Mouse (Mus musculus) CH12.LX (cell line): ENCODE results near the gene AU021092. TPM values are rescaled to one million over a fixed set of nuclear protein-coding genes. Genes with fewer than 3 reads are reported as not detected.

Experiments used
- DNase-seq: peaks from one replicate; pipeline ENCODE4 v3.0.0-alpha.2; 2013; ENCODE audit errors: extremely low read depth
- H3K27ac ChIP-seq: 2 replicates; pipeline ENCODE4 v1.5.1; 2012; ENCODE audit warnings: low read depth, mild to moderate bottlenecking, control low read depth, moderate library complexity; ENCODE audit not compliant: insufficient read depth
- H3K27me3 ChIP-seq: replicated peaks from 2 replicates; pipeline ENCODE3; 2012; ENCODE audit warnings: inconsistent platforms
- H3K36me3 ChIP-seq, 2 experiments: replicated peaks in 1 of 2; 2 replicates each; pipeline versions ENCODE3 to v1.6.1; 2012; ENCODE audit warnings: inconsistent platforms in 1 of 2, low read length in 1 of 2, mild to moderate bottlenecking in 1 of 2, mixed read lengths in 1 of 2, moderate library complexity in 1 of 2; ENCODE audit not compliant: control insufficient read depth in 1 of 2, insufficient read depth in 1 of 2
- H3K4me1 ChIP-seq, 2 experiments: 2 replicates each; pipeline ENCODE4 v1.6.1; 2012; ENCODE audit warnings: inconsistent platforms in 1 of 2, moderate library complexity in 1 of 2; ENCODE audit not compliant: insufficient read depth in 2 of 2, control insufficient read depth in 1 of 2
- H3K4me2 ChIP-seq: 2 replicates; pipeline ENCODE4 v1.6.1; 2012; ENCODE audit warnings: low read depth, mild to moderate bottlenecking, control low read depth; ENCODE audit not compliant: poor library complexity, insufficient read depth, severe bottlenecking
- H3K4me3 ChIP-seq, 3 experiments: fragments of 150-350 bp in 1 of 3; sonication (generic) in 1 of 3; replicated peaks in 1 of 3; 2 replicates each; pipeline versions ENCODE3 to v1.5.1; 2011 to 2012; ENCODE audit warnings: low read depth in 2 of 3, low read length in 2 of 3, mild to moderate bottlenecking in 2 of 3, moderate library complexity in 2 of 3, control low read depth in 1 of 3, improper control_type of control experiment in 1 of 3, inconsistent platforms in 1 of 3, mixed read lengths in 1 of 3; ENCODE audit not compliant: poor library complexity in 1 of 3
- H3K79me2 ChIP-seq: replicated peaks from 2 replicates; pipeline ENCODE4 v1.6.1; 2012; ENCODE audit warnings: mild to moderate bottlenecking, moderate library complexity; ENCODE audit not compliant: control insufficient read depth, poor library complexity, insufficient read depth, severe bottlenecking; ENCODE audit errors: extremely low read depth
- H3K9ac ChIP-seq: 2 replicates; pipeline ENCODE4 v1.6.1; 2012; ENCODE audit warnings: low read depth, mild to moderate bottlenecking, control low read depth, moderate library complexity; ENCODE audit not compliant: insufficient read depth
- H3K9me3 ChIP-seq: replicated peaks from 2 replicates; pipeline ENCODE3; 2012; ENCODE audit warnings: low read length, inconsistent platforms, mixed read lengths
- BHLHE40 ChIP-seq: IDR thresholded peaks from 2 replicates; pipeline ENCODE4 v1.6.1; 2011; ENCODE audit warnings: mild to moderate bottlenecking, low read depth, low read length, improper control_type of control experiment
- CHD2 ChIP-seq: IDR thresholded peaks from 2 replicates; pipeline ENCODE4 v1.6.1; 2011; ENCODE audit warnings: low read length, improper control_type of control experiment
- E2F4 ChIP-seq: IDR thresholded peaks from 2 replicates; pipeline ENCODE4 v1.6.1; 2011; ENCODE audit warnings: low read depth, low read length, improper control_type of control experiment; ENCODE audit not compliant: insufficient replicate concordance
- ELF1 ChIP-seq: IDR thresholded peaks from 2 replicates; pipeline ENCODE4 v1.6.1; 2014; ENCODE audit warnings: low read depth, mild to moderate bottlenecking, inconsistent platforms, low read length, improper control_type of control experiment
- EP300 ChIP-seq: IDR thresholded peaks from 2 replicates; pipeline ENCODE4 v1.6.1; 2011; ENCODE audit warnings: low read length, improper control_type of control experiment
- HCFC1 ChIP-seq: IDR thresholded peaks from 2 replicates; pipeline ENCODE4 v1.6.1; 2012; ENCODE audit warnings: low read depth, mild to moderate bottlenecking, inconsistent platforms, low read length, improper control_type of control experiment
- IRF4 ChIP-seq: IDR thresholded peaks from 2 replicates; pipeline ENCODE4 v1.6.1; 2014; ENCODE audit warnings: low read depth, mild to moderate bottlenecking, inconsistent platforms, low read length, improper control_type of control experiment
- MAFK ChIP-seq: IDR thresholded peaks from 2 replicates; pipeline ENCODE4 v1.6.1; 2011; ENCODE audit warnings: low read length, improper control_type of control experiment; ENCODE audit not compliant: insufficient replicate concordance
- MAX ChIP-seq: IDR thresholded peaks from 2 replicates; pipeline ENCODE4 v1.6.1; 2011; ENCODE audit warnings: low read length, improper control_type of control experiment
- MXI1 ChIP-seq: IDR thresholded peaks from 2 replicates; pipeline ENCODE4 v1.6.1; 2011; ENCODE audit warnings: mild to moderate bottlenecking, low read depth, low read length, improper control_type of control experiment
- MYC ChIP-seq: IDR thresholded peaks from 2 replicates; pipeline ENCODE4 v1.6.1; 2011; ENCODE audit warnings: low read depth, mild to moderate bottlenecking, improper control_type of control experiment, low read length
- NELFE ChIP-seq: IDR thresholded peaks from 2 replicates; pipeline ENCODE4 v1.6.1; 2011; ENCODE audit warnings: low read depth, low read length, improper control_type of control experiment
- NRF1 ChIP-seq: IDR thresholded peaks from 2 replicates; pipeline ENCODE4 v1.6.1; 2014; ENCODE audit warnings: low read depth, mild to moderate bottlenecking, inconsistent platforms, low read length, improper control_type of control experiment, moderate library complexity
- PAX5 ChIP-seq: IDR thresholded peaks from 2 replicates; pipeline ENCODE4 v1.6.1; 2012; ENCODE audit warnings: low read length, inconsistent platforms, mixed read lengths
- POLR2AphosphoS2 ChIP-seq: IDR thresholded peaks from 2 replicates; pipeline ENCODE4 v1.6.1; 2011; ENCODE audit warnings: low read depth, low read length, improper control_type of control experiment
- RAD21 ChIP-seq: IDR thresholded peaks from 2 replicates; pipeline ENCODE4 v1.6.1; 2011; ENCODE audit warnings: low read depth, mild to moderate bottlenecking, low read length, improper control_type of control experiment, moderate library complexity
- SMC3 ChIP-seq: IDR thresholded peaks from 2 replicates; pipeline ENCODE4 v1.6.1; 2011; ENCODE audit warnings: low read depth, low read length, improper control_type of control experiment
- TCF12 ChIP-seq: IDR thresholded peaks from 2 replicates; pipeline ENCODE4 v1.6.1; 2014; ENCODE audit warnings: low read depth, mild to moderate bottlenecking, inconsistent platforms, low read length, improper control_type of control experiment
- UBTF ChIP-seq: IDR thresholded peaks from 2 replicates; pipeline ENCODE4 v1.6.1; 2012; ENCODE audit warnings: low read depth, mild to moderate bottlenecking, inconsistent platforms, low read length, improper control_type of control experiment, moderate library complexity
- USF1 ChIP-seq: IDR thresholded peaks from 2 replicates; pipeline ENCODE4 v1.6.1; 2014; ENCODE audit warnings: low read depth, mild to moderate bottlenecking, inconsistent platforms, low read length, improper control_type of control experiment
- USF2 ChIP-seq: conservative IDR thresholded peaks from 2 replicates; pipeline ENCODE4 v1.6.1; 2011; ENCODE audit warnings: low read depth, low read length, improper control_type of control experiment
- ZKSCAN1 ChIP-seq: IDR thresholded peaks from 2 replicates; pipeline ENCODE4 v1.6.1; 2012; ENCODE audit warnings: low read depth, inconsistent platforms, low read length, improper control_type of control experiment, borderline replicate concordance
- ZNF384 ChIP-seq: IDR thresholded peaks from 2 replicates; pipeline ENCODE4 v1.6.1; 2012; ENCODE audit warnings: low read depth, low read length, improper control_type of control experiment, inconsistent platforms
- dilution Hi-C: fragments of 300-500 bp; cut with MboI; formaldehyde crosslinking; loops from 2 replicates; pipeline ENCODE4 v1.14.3; 2020; ENCODE audit warnings: low sequenced_read_pairs; ENCODE audit not compliant: extremely low pct_unique_long_range_greater_than_20kb, extremely low pct_ligation_motif_present
- in situ Hi-C: fragments of 300-500 bp; cut with MboI; formaldehyde crosslinking; loops from 3 replicates; pipeline ENCODE4 v1.14.3; 2019; ENCODE audit warnings: low sequenced_read_pairs, low pct_ligation_motif_present, low pct_unique_long_range_greater_than_20kb, mixed read lengths
- polyA plus RNA-seq: library from polyadenylated mRNA; unstranded; fragments of >175 nt; gene quantifications from 2 replicates; pipeline ENCODE4 v1.2.1, GENCODE M21; 2012; ENCODE audit warnings: low read depth; ENCODE audit not compliant: insufficient read length
- total RNA-seq, 2 experiments: library from RNA; depleted of rRNA; stranded (reverse); fragments of 300-350 nt in 1 of 2; fragments of >200 nt in 1 of 2; gene quantifications; 2 replicates each; pipeline ENCODE4 v1.2.3; 2012 to 2014

Gene AU021092
- total RNA-seq (2012; rRNA removed): not detected in 2 replicates
- not detected in 2 replicates for total RNA-seq (2014; rRNA removed)
- not detected in 2 replicates for polyA plus RNA-seq

DNA sequence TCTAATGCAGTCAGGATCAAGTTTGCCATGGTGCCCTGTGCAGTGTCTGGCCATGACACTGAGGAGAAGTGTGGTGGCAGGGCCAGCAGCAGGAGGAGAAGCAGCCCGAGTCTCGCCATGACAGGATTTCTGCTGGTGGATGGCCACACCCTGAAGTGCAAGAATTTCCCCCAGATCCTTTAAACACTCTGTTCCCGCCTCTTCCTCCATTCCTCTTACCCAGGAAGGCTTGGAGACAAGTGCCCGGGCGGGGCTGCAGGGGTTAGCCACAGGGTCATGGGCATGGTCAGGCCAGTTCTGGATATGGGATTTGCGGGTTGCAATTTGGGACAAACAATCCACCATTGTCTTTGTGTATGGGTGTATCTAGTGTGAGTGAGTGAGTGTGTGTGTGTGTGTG lies at the start of gene AU021092:
Gene AU021092, minus strand, starts transcription at position 160 of the 400 bp plus-strand sequence.
- H3K36me3 ChIP-seq: no peaks in the 10 kb centered on the region
- no peaks in the 10 kb centered on the region for H3K9me3 ChIP-seq
- H3K4me3 ChIP-seq: no peak within 1 kb of the TSS
- in situ Hi-C loops (no loop called here), dilution Hi-C loops (no loop called here)
- TF ChIP-seq HCFC1 (no peak), MAX (no peak), RAD21 (no peak), BHLHE40 (no peak), MAFK (no peak)
- no peaks in the 10 kb centered on the region for H3K79me2 ChIP-seq
- H3K4me1 ChIP-seq: no peaks in the 10 kb centered on the region
- DNase-seq: no peak
- no peak within 1 kb of the TSS for H3K9ac ChIP-seq
- peaks cover 56% of the 10 kb centered on the region for H3K27me3 ChIP-seq
- no peak within 1 kb of the TSS for H3K27ac ChIP-seq
- no peak within 1 kb of the TSS for H3K4me2 ChIP-seq

DNA sequence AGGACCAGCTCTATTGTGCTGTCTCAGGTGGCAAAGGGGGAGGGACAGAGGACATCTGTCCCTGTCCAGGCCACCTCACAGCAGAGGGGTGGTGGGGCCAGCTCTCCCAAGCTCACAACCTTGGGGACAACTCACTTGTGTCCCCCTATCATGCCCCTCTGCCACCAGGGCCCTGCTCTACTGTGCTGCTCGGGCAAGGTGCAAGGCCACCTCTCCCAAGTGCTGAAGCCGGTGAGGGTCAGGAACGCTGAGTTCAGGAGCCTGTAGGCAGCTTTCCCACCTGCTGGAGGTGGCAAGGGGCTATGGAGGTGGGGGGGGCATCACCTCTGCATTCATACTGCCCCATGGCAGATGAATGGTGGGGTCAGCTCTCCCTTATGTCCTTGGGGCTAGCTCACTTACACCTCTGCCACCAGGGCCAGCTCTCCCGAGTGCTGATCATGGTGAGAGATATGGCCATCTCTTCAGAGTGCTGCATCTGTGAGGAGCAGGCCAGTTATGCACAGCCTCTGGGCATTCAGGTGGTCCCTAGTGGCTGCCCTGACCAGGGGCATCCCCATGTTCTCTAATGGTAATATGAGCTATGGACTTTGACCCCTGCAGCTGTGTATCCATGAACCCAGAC lies 49.4 kb upstream of the AU021092 start:
- H3K79me2 ChIP-seq: no peaks in the 10 kb centered on the region
- H3K4me1 ChIP-seq: no peaks in the 10 kb centered on the region
- no peak overlapping the region for H3K9ac ChIP-seq
- TF ChIP-seq PAX5 (no peak), MAX (no peak), CHD2 (no peak), MYC (no peak), ZNF384 (no peak), MXI1 (no peak), TCF12 (no peak), ELF1 (no peak), ZKSCAN1 (no peak), NRF1 (no peak)
- TF ChIP-seq, all 38 proteins: peak for 0
- Histone ChIP-seq H3K9me3 (no peaks in the 10 kb centered on the region), H3K36me3 (no peaks in the 10 kb centered on the region), H3K4me3 (no peak overlapping the region), H3K27me3 (peaks cover 44% of the 10 kb centered on the region), H3K4me2 (no peak overlapping the region), H3K27ac (no peak overlapping the region)
- DNase-seq: no peak
- in situ Hi-C loops (no loop called here), dilution Hi-C loops (no loop called here)

DNA sequence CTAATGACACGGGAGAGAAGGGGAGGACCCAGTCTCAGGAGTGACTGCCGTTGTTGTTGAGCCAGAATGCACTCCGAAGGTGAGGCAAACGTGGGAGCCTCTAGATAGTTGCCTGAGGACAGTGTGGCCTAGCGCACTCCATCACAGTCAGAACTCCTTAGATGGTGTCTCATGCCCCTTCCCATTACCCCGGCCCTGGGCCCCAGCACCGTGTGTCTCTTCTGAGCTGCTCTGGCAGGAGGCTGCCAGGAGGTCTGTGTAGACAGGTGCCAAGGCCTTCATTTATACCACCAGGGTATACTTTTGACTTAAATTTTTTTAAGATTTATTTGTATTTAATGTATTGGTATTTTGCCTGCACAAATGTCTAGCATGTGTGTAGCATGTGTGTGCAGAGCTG lies 41.8 kb upstream of the AU021092 start:
- TF ChIP-seq USF1: no peak
- TF ChIP-seq ZKSCAN1: no peak
- TF ChIP-seq USF2: no peak
- TF ChIP-seq IRF4: no peak
- TF ChIP-seq NELFE: no peak
- no peak for TF ChIP-seq NRF1
- TF ChIP-seq UBTF: no peak
- TF ChIP-seq E2F4: no peak
- no peak for TF ChIP-seq MAX
- no peak for TF ChIP-seq BHLHE40
- no peak for TF ChIP-seq CHD2
- no peak for TF ChIP-seq POLR2AphosphoS2
- TF ChIP-seq ZNF384: no peak
- no peak for TF ChIP-seq EP300
- TF ChIP-seq SMC3: no peak
- no peak for TF ChIP-seq PAX5
- H3K4me1 ChIP-seq: no peaks in the 10 kb centered on the region
- dilution Hi-C loops (no loop called here), in situ Hi-C loops (no loop called here)
- no peaks in the 10 kb centered on the region for H3K36me3 ChIP-seq
- no peak overlapping the region for H3K4me3 ChIP-seq
- H3K27ac ChIP-seq: no peak overlapping the region
- H3K79me2 ChIP-seq: no peaks in the 10 kb centered on the region
- DNase-seq: no peak
- peaks cover 2% of the 10 kb centered on the region for H3K9me3 ChIP-seq
- peaks cover 13% of the 10 kb centered on the region for H3K27me3 ChIP-seq
- H3K4me2 ChIP-seq: no peak overlapping the region
- no peak overlapping the region for H3K9ac ChIP-seq
